Mouse (Mus musculus): ENCODE data around the gene Olfr988.

GRCm38 (mm10) chr2:85319106-85319505 is 43.9 kb downstream of the Olfr988 start:
- TF ChIP-seq CTCF (IDR thresholded peaks at IDR 0.05; ENCODE audit: low read depth) (no peak), EP300 (IDR thresholded peaks at IDR 0.05; ENCODE audit: low read depth) (no peak)
